In genomic region chr14:25927562-25927881, GRCm38 (mm10) we compare ENCODE assay signal across 7 mouse cellular contexts. TPM values are rescaled to one million over a fixed set of nuclear protein-coding genes. Genes with fewer than 3 reads are reported as not detected.
DNase-seq lines count a peak whose midpoint lies in the region; ATAC-seq lines count a peak whose summit lies in the region.
"Not testable (repeated sequence)": the region's sequence is repeated elsewhere in the genome, so short reads cannot be mapped to it uniquely, and the experiment has no call there.

Tmem254a (minus strand) TSS chr14:25927672.

- not testable (repeated sequence) for H3K36me3 ChIP-seq in forebrain, embryonic 16.5 days (ENCODE audit: control insufficient read depth, insufficient read depth); hindbrain, embryonic 16.5 days (ENCODE audit: control insufficient read depth, insufficient read depth, low read length); kidney, embryonic 16.5 days (ENCODE audit: insufficient read depth, low read length); liver, embryonic 13.5 days; neural tube, embryonic 13.5 days

- not testable (repeated sequence) for H3K4me1 ChIP-seq in forebrain, embryonic 16.5 days (replicated peaks; ENCODE audit: control insufficient read depth, insufficient read depth, low read length); hindbrain, embryonic 16.5 days (ENCODE audit: control insufficient read depth, insufficient read depth, low read depth, low read length); kidney, embryonic 16.5 days (ENCODE audit: insufficient read depth, low read length); liver, embryonic 13.5 days (replicated peaks); neural tube, embryonic 13.5 days (replicated peaks)

- peak; percentile 94 for ATAC-seq in common myeloid progenitor, adult 5-6 weeks (replicated peaks; ENCODE audit: low read depth, poor library complexity, severe bottlenecking)
- peak; percentile 91 for ATAC-seq in forebrain, embryonic 16.5 days
- ATAC-seq in hindbrain, embryonic 16.5 days, result peak; percentile 92
- peak; percentile 90; the same call in 1 of the 2 replicates for ATAC-seq in kidney, embryonic 16.5 days (ENCODE audit: low FRiP score, low TSS enrichment)
- peak; percentile 87 for ATAC-seq in liver, embryonic 13.5 days (ENCODE audit: low read depth)
- peak; percentile 97 for ATAC-seq in megakaryocyte-erythroid progenitor cell, adult 5-6 weeks (replicated peaks; ENCODE audit: low FRiP score, low TSS enrichment, poor library complexity, severe bottlenecking)
- peak; percentile 78; the same call in 1 of the 2 replicates for ATAC-seq in neural tube, embryonic 13.5 days (ENCODE audit: low read depth)

- not testable (repeated sequence) for H3K4me3 ChIP-seq in forebrain, embryonic 16.5 days (replicated peaks; ENCODE audit: low read length); hindbrain, embryonic 16.5 days (ENCODE audit: low read length); kidney, embryonic 16.5 days (ENCODE audit: low read length); liver, embryonic 13.5 days (replicated peaks); neural tube, embryonic 13.5 days

- WGBS in forebrain, embryonic 16.5 days, result no CpG with 5 or more reads among the region's 10 CpGs
- no CpG with 5 or more reads among the region's 10 CpGs for WGBS in hindbrain, embryonic 16.5 days
- WGBS in kidney, embryonic 16.5 days, result no CpG with 5 or more reads among the region's 10 CpGs
- no CpG with 5 or more reads among the region's 10 CpGs for WGBS in liver, embryonic 13.5 days (ENCODE audit: insufficient replicate concordance)
- no CpG with 5 or more reads among the region's 10 CpGs for WGBS in neural tube, embryonic 13.5 days

- DNase-seq in liver, embryonic 13.5 days, result not testable (repeated sequence)

- H3K4me2 ChIP-seq in forebrain, embryonic 16.5 days (ENCODE audit: low read length); hindbrain, embryonic 16.5 days (ENCODE audit: low read length); kidney, embryonic 16.5 days (replicated peaks; ENCODE audit: low read depth, low read length); liver, embryonic 13.5 days; neural tube, embryonic 13.5 days: not testable (repeated sequence)

- not testable (repeated sequence) for H3K27me3 ChIP-seq in forebrain, embryonic 16.5 days (replicated peaks; ENCODE audit: control insufficient read depth, insufficient read depth, low read length); hindbrain, embryonic 16.5 days (replicated peaks; ENCODE audit: control insufficient read depth, insufficient read depth, low read length); kidney, embryonic 16.5 days (ENCODE audit: insufficient read depth, low read length); liver, embryonic 13.5 days; neural tube, embryonic 13.5 days

- H3K9me3 ChIP-seq in forebrain, embryonic 16.5 days (ENCODE audit: control insufficient read depth, low read length); hindbrain, embryonic 16.5 days (ENCODE audit: control insufficient read depth, low read length); kidney, embryonic 16.5 days (ENCODE audit: low read length); liver, embryonic 13.5 days (replicated peaks); neural tube, embryonic 13.5 days: not testable (repeated sequence)

- not testable (repeated sequence) for H3K9ac ChIP-seq in forebrain, embryonic 16.5 days (replicated peaks; ENCODE audit: low read depth, low read length); hindbrain, embryonic 16.5 days (ENCODE audit: low read depth, low read length); kidney, embryonic 16.5 days (replicated peaks; ENCODE audit: low read length); liver, embryonic 13.5 days; neural tube, embryonic 13.5 days

- H3K27ac ChIP-seq in forebrain, embryonic 16.5 days (ENCODE audit: low read length); hindbrain, embryonic 16.5 days (ENCODE audit: low read depth, low read length); kidney, embryonic 16.5 days (ENCODE audit: low read length); liver, embryonic 13.5 days; neural tube, embryonic 13.5 days (replicated peaks): not testable (repeated sequence)

RNA-seq across cellular contexts. Expression of gene Tmem254a, which starts in this region (rescaled TPM):
- total RNA-seq in common myeloid progenitor, adult 5-6 weeks (2017), result 0.59 and 4.0 TPM in 2 replicates
- 2.9 and 3.9 TPM in 2 replicates for polyA plus RNA-seq in forebrain, embryonic 16.5 days (2015; fragmentation: Nextera tagmentation; extraction: Ambion mirVana)
- 4.7 and 6.7 TPM in 2 replicates for polyA plus RNA-seq in hindbrain, embryonic 16.5 days (2015; fragmentation: Nextera tagmentation; extraction: Ambion mirVana)
- polyA plus RNA-seq in kidney, embryonic 16.5 days (2015; fragmentation: Nextera tagmentation; extraction: Ambion mirVana), result 1.5 and 2.2 TPM in 2 replicates
- polyA plus RNA-seq in liver, embryonic 13.5 days (2015; fragmentation: Nextera tagmentation; extraction: Ambion mirVana), result 0.92 and 1.2 TPM in 2 replicates
- 10.1 and 20.8 TPM in 2 replicates for total RNA-seq in megakaryocyte-erythroid progenitor cell, adult 5-6 weeks (2014; fragmentation: Nextera tagmentation)
- total RNA-seq in megakaryocyte-erythroid progenitor cell, adult 5-6 weeks (2017), result 3.0 TPM in 1 of 2 replicates, not detected in the other
- 2.4 and 3.9 TPM in 2 replicates for polyA plus RNA-seq in neural tube, embryonic 13.5 days (2015; fragmentation: Nextera tagmentation; extraction: Ambion mirVana)
